Mouse (Mus musculus) heart, postnatal 36 days (tissue): ENCODE results near the gene Serp2. TPM values are rescaled to one million over a fixed set of nuclear protein-coding genes. Genes with fewer than 3 reads are reported as not detected.

Experiments used
- DNase-seq, 2 experiments: peaks; one replicate each; pipeline ENCODE4 v3.0.0; 2021 to 2022
- intact Hi-C: fragments of 180-260 bp; cut with DNase I; formaldehyde crosslinking; loops from one replicate; pipeline ENCODE4 v1.15.1; 2025
- total RNA-seq, 2 experiments: library from RNA; stranded (reverse); gene quantifications; 2 replicates each; pipeline ENCODE4 v1.2.3; 2021

The Serp2 gene
- total RNA-seq, 2 experiments from 2014 or later = 0.64 to 0.92 TPM

GRCm38 (mm10) chr14:76503231-76503851 is 53.3 kb downstream of the Serp2 start:
- intact Hi-C loops = loop anchor here (1.0 to 5.0 kb wide), 3 partner anchors 239 to 505 kb away; no protein-coding TSS in a partner anchor
- DNase-seq = peak in 1 of 2 experiments; percentile 37

- no peak for DNase-seq
- intact Hi-C loops = loop anchor here (5.0 kb wide), 2 partner anchors 242 to 452 kb away; no protein-coding TSS in a partner anchor
These were observed 56.7 kb downstream of the Serp2 start for GRCm38 (mm10) chr14:76500036-76500435.

- intact Hi-C loops = no loop called here
- DNase-seq = no peak
These were observed 57.2 kb downstream of the Serp2 start for GRCm38 (mm10) chr14:76499492-76499891.

- intact Hi-C loops = no loop called here
- no peak for DNase-seq
These were observed 58.5 kb downstream of the Serp2 start for GRCm38 (mm10) chr14:76498210-76498609.

- intact Hi-C loops = no loop called here
- no peak for DNase-seq
These were observed 59.5 kb downstream of the Serp2 start for GRCm38 (mm10) chr14:76497187-76497586.

GRCm38 (mm10) chr14:76495022-76495421 is 61.7 kb downstream of the Serp2 start:
- no peak for DNase-seq
- intact Hi-C loops = no loop called here

GRCm38 (mm10) chr14:76489128-76489527 is 67.6 kb downstream of the Serp2 start:
- DNase-seq = no peak
- intact Hi-C loops = no loop called here

- intact Hi-C loops = no loop called here
- DNase-seq = no peak
These were observed 68.3 kb downstream of the Serp2 start for GRCm38 (mm10) chr14:76488101-76489044.

- no peak for DNase-seq
- intact Hi-C loops = no loop called here
These were observed 69.1 kb downstream of the Serp2 start for GRCm38 (mm10) chr14:76487609-76488008.

- DNase-seq = no peak
- intact Hi-C loops = no loop called here
These were observed 73.0 kb downstream of the Serp2 start for GRCm38 (mm10) chr14:76483701-76484100.

Other genes with a start within 250 kb of the Serp2 start
- gene Tsc22d1, start 141.9 kb downstream of the Serp2 start, total RNA-seq = 100 to 1,000 TPM; 385 to 457 TPM